Mouse (Mus musculus): Measurements from ENCODE around the gene Srsf9.

Srsf9 gene

GRCm38 (mm10) chr5:115326256-115326831, 633 bp upstream of the Srsf9 start:
- DNase-seq (ENCODE audit: low spot score) = no peak

GRCm38 (mm10) chr5:115327610-115328548, 902 bp downstream of the Srsf9 start:
- peak; percentile 44 for DNase-seq (ENCODE audit: low spot score)

DNA sequence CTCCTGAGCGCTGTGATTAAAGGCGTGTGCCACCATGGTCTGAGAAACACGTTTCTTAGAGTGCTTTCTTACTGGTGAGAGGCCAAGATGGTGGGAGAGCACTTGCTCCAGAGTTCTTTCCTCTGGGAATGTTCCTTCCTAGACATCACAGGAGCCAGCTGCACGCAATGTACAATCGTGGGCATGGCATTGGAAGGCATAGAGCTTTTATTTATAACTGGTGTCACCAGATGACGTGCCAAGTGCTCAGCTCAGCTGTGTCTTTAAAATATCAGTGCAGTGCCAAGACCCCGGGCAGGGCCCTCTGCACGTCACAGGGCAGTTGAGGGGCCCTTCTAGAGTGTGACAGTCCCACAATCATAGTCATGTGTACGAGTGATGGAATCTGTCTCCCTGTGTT, 4.0 kb downstream of the Srsf9 start:
- no peak for DNase-seq (ENCODE audit: low spot score)

DNA sequence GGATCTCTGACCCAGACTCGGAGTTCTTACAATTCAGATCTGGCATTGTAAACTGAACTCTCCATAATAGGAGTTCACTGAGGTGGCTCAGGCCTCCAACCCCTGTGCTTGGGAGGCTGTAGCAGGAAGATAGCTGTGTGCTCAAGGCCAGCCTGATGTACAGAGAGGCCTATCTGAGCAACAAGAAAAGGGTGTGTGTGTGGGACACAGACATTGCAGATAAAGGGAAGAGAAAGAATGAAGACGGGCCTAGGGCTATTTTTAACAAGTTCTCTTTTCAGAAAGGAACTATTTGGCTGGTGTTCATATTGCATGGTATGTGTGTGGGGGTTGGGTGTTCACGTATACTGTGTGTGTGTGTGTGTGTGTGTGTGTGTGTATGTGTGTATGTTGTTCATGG, 6.6 kb downstream of the Srsf9 start:
- no peak for DNase-seq (ENCODE audit: low spot score)

- no peak for DNase-seq (ENCODE audit: low spot score)
These were observed 13.0 kb downstream of the Srsf9 start for GRCm38 (mm10) chr5:115340007-115340406.

DNA sequence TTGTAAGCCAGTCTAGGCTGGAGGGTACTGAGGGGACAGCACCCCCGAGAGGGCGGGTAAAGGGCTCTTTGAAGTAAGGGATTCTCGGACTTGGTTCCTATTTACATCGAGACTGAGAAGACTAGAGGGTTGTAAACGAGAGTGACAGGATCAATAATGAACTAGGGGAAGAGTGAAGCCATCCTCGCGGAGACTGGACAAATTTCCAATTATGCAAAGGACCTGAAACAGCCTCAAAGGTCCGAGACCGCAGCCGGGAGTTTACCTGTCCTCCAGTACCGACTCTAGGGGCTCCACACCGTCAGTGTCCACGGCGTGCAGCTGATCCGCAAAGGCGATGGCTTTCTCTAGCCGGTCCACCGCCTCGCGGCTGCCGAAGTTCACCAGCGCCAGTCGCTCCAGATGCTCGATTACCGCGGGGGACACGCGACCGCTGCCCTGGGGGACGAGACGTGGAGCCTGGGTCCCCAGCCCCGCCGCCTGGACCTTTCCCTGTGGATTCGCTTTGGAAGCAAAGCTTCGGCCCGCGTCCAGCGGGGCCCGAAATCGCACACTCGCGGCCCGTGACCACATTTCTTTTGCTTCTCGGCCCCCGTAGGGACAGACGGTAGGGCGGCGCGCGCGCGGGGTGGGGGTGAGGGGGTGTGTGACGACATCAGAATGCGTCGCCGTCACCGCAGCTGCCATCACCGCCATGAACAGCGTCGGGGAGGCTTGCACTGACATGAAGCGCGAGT, 13.8 kb downstream of the Srsf9 start, which contains the start of the genes Gatc and Triap1:
Gene Gatc, minus strand, starts transcription at position 602 of the 737 bp plus-strand sequence.
Gene Triap1, plus strand, starts transcription at position 649 of the 737 bp plus-strand sequence.
- peak; percentile 89 for DNase-seq (ENCODE audit: low spot score)

DNA sequence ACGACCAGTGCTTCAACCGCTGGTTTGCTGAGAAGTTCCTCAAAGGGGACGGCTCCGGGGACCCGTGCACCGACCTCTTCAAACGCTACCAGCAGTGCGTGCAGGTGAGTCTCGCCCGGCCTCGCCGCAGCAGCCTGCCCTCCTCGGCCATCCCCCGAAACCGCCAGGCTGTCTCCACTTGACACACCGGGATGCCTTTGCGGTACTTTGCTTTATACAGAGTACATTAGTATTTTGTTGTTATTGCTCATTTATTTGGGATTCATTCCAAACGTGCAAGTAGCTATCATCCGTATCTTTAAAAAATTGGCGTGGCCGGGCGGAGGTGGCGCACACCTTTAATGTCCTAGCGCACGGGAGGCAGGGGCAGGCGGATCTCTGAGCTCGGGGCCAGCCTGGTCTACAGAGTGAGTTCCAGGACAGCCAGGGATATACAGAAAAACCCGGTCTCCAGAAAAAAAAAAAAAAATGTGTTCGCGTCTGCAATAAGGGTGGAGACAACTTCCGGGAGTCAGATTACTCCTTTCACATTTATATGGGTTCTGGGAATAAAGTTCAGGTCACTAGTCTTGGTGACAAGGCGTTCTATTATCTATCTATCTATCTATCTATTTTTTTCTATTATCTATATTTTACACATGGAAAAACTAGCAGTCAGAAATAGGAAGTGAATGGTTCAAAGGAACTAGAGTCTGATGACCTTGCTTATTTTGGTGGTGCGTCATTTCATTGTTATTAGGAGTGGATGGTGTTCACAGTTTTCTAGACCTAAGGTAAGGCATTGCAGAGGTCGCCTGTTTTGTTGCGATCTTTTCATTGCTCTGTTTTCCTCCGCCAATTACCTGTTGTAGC, 14.6 kb downstream of the Srsf9 start:
- no peak for DNase-seq (ENCODE audit: low spot score)

GRCm38 (mm10) chr5:115347564-115347963, 20.6 kb downstream of the Srsf9 start:
- peak; percentile 82 for DNase-seq (ENCODE audit: low spot score)

GRCm38 (mm10) chr5:115348546-115349224, 21.7 kb downstream of the Srsf9 start, which contains the start of gene Cox6a1:
Cox6a1 (minus strand) TSS chr5:115348981.
- DNase-seq (ENCODE audit: low spot score) = peak; percentile 98

DNA sequence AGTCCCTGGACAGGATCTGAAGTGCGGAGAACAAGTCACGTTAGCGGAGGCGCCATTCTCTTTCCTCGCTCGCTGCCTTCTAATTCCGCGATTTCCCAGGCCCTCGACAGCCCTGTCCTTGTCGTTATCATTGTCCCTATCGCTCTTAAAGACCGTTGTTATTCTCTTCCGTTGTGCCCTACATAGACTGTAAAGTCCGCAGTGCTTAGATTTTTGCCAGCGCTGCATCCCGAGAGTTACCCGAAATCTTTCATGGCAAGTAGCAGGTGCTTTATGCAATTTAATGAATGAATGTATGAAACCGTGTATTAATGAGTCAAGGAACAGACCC, 22.2 kb downstream of the Srsf9 start:
- DNase-seq (ENCODE audit: low spot score) = no peak

GRCm38 (mm10) chr5:115351348-115351747, 24.4 kb downstream of the Srsf9 start:
- DNase-seq (ENCODE audit: low spot score) = no peak

- no peak for DNase-seq (ENCODE audit: low spot score)
These were observed 28.1 kb downstream of the Srsf9 start for GRCm38 (mm10) chr5:115355070-115355469.

GRCm38 (mm10) chr5:115358872-115359271, 31.9 kb downstream of the Srsf9 start:
- peak; percentile 85 for DNase-seq (ENCODE audit: low spot score)

DNA sequence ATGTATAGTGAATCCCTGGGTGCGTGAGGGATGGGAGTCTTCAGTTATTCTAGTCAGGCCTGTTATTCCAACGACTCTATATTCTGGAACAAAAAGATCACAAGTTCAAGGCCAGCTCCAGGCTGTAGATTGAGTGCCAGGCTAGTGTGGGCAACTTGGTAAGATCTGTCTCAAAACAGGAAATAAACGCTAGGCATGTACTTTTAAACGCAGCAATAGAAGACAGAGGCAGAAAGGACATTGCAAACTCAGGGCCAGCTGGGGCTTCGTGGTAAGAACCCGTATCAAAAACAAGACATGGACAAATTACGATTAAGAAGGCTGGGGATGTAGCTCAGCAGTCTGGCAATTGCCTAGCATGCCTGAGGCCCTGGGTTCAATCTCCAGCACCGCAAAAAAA, 32.5 kb downstream of the Srsf9 start:
- no peak for DNase-seq (ENCODE audit: low spot score)

DNA sequence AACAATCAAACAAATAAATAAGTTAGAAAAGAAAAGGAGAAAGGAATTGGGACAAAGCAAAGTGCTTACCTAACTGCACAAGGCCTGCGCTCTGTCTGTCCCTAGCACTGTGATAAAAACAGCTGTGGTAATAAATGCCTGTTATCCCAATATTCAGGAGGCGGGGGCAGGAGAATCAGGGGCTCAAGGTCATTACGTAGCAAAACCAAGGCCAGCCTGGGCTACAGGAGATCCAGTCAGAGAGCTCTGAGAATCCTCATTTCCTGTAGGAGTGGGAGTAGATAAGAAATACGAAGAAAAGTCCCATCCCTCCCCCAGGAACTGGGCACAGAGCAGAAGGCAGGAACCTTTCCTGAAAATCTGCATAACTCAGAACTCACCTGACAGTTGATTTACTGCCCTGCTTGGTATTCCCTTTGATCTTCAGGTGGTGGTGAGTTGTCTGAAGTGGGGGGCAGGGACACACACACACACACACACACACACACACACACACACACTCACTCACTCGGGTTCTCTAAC, 32.9 kb downstream of the Srsf9 start:
- DNase-seq (ENCODE audit: low spot score) = no peak

- no peak for DNase-seq (ENCODE audit: low spot score)
These were observed 35.2 kb downstream of the Srsf9 start for GRCm38 (mm10) chr5:115362216-115362615.

DNA sequence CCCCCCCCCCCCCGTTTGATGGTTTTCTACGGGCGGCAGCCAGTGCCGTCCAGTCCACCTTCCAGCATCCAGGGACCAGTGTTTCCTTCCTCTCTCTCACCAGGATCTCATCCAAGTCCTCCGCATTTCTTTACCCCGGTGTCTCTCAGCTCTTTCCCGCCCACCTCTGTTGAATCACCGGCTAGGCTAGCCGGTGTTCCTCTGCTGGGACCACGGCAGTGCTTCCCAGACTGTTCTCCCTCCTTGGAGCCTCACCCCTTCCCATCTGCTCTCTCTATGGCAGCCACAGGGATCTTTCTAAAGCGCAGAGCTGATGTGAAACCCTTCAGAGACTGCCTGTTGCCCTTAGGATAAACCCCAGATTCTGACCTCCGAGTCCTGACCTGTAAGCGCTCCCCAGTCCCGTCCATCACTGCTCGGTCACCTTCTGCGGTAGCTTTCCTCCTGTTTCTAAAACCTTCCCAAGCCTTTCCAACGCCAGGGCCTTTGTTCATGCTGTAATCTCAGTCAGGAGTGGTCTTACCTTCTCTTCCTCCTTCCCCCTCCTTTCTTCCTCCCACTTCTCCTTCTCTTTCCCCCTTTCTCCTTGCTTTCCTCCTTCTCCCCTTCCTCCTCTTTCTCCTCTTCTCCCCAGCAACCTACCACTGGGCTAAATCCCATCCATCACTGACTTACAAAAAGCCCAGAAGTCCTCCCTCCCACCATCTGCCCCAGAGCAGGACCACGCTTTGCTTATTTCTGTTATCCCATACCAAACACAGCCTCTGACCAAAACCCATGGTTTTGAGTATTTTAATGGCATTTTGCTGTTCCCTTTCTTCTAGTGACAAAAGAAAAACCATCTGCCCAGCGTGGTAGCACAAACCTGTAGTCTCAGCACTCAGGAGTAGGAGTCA, 36.1 kb downstream of the Srsf9 start:
- no peak for DNase-seq (ENCODE audit: low spot score)

- DNase-seq (ENCODE audit: low spot score) = no peak
These were observed 37.8 kb downstream of the Srsf9 start for GRCm38 (mm10) chr5:115364782-115365181.

DNA sequence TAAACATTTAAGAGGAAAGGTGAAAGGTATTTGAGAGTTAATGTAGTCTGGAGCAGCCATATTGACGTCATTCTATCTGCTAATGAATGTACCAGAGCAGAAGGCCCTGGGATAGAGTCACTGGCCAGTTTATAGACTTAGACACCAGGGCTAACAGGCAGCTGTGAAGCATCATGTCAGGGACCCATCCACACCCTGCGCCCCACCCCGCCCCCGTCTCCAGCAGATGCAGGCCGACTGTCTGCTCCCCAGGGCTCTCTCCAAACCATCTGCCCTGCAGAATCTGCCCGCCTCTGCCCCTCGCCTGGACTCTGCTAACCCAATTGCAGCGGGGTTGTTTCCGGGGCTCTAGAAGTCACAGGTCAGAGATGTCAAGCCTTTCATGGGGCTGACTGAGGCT, 44.8 kb downstream of the Srsf9 start:
- peak; percentile 89 for DNase-seq (ENCODE audit: low spot score)

Measured in MN1 (cell line).